Mouse (Mus musculus) kidney, postnatal 25 days (tissue): ENCODE results near the gene Glt8d1.

Experiments
- DNase-seq, 2 experiments: peaks; one replicate each; pipeline ENCODE4 v3.0.0; 2021; ENCODE audit warnings: mixed read lengths in 2 of 2

The Glt8d1 gene

DNA sequence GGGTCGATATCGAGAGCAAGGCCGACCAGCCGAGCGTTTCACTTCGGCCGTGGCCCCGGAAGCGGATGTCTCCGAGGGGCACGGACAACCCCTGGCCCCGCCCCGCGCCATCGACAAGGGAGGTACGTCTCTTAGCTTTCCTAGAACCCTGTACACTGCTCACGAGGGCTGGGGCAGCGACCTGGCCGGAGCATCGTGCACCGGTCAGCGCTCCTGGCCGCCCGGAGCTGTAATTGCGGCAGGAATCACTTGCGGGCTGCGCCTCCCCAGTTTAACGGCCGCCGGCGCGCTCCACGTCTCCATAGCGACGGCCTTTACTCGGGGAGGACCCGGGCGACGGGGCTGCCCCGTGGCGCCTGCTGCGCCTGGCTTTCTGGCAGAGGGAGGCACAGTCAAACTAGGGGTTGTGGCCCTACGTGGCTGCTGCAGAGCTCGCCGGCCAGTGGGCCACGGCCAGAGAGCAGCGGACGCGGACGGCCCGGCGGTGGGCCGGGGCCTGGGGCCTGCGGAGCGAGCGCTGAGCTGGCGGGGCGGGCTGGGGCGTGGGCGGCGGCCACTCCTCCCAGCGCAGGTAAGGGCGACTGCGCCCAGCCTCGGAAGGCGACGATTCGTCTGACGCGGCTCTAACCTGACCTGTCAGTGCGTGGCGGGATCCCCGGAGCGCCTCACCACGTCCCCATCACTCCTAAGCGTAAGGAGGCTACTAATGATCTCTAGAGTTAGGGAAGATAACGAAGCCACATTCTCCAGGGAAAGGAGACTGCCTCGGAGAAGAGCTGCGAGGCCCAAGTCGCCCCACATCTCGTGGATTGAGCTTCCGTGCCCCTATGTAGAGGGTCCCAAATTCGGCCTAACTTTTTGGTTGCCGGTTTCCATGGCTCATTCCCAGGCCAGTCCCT lies at the start of gene Glt8d1, which contains the start of gene Spcs1:
Gene Glt8d1, plus strand, starts transcription at position 94 of the 899 bp plus-strand sequence.
Gene Spcs1, minus strand, starts transcription at position 366 of the 899 bp plus-strand sequence.
- DNase-seq: peak; percentile 90 to 94

DNA sequence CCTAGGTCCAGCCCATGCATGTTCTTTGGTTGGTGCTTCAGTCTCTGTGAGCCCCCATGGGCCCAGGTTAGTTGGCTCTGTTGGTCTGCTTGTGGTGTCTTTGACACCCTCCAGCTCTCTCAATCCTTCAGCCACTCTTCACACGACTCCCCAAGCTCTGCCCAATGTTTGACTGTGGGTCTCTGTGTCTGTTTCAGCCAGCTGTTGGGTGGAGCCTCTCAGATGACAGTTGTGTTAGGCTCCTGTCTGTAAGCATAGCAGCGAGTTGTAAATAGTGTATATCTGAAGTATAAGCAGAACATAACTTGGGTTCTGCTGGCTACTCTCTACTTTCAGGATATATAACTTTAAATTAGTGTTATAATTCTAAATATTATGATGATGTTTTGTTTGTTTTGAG lies 42.7 kb upstream of the Glt8d1 start:
- DNase-seq: no peak

DNA sequence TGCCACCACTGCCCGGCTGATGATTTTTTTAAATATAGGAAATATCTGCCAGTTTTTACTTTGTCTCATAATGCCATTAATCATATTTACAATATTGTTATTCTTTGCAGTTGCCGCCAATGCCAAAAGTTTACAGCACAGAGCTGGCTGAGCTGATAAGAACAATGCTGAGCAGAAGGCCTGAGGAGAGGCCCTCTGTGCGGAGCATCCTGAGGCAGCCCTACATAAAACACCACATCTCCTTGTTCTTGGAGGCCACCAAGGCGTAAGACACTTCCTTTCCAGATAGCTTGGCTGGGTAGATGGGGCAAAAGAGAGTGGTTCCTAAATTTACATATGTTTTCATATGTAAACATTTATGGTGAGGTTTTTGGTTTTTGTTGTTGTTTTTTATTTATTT lies 42.2 kb upstream of the Glt8d1 start:
- DNase-seq: no peak

DNA sequence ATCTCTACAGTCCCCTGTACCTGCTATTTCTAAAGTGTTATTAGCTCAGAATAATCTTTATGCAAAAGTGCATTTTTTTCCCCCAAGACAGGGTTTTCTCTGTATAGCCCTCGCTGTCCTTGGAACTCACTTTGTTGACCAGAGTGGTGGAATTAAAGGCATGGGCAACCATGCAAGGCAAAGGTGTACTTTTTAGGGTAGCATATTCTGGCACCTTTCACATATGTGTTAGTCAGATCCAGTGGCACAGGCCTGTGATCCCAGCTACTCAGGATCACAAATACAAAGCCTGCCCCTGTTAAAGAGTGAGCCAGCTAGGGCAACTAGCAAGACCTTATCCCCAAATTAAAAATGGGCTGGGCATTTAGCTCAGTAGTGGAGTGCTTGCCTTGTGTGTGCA lies 40.8 kb upstream of the Glt8d1 start:
- peak; percentile 32 to 49 for DNase-seq

DNA sequence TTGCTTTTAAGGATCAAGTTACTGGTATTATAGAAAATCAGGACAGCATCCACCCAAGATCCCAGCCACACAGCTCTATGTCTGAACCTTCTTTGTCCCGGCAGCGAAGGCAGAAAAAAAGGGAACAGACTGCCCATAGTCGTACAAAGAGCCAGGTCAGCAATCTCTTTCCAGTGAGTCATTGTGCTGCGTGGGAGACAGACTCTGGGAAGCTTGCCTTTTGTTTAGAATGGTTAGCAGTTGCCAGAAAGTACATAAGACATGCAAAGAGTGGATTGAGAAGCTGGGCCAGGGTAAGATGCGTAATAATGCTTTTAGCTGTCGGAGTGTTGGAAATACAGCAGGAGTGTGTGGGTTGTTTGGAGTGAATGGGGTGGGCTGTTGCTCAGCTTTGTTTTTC lies 27.0 kb upstream of the Glt8d1 start:
- peak; percentile 28 to 48 for DNase-seq

DNA sequence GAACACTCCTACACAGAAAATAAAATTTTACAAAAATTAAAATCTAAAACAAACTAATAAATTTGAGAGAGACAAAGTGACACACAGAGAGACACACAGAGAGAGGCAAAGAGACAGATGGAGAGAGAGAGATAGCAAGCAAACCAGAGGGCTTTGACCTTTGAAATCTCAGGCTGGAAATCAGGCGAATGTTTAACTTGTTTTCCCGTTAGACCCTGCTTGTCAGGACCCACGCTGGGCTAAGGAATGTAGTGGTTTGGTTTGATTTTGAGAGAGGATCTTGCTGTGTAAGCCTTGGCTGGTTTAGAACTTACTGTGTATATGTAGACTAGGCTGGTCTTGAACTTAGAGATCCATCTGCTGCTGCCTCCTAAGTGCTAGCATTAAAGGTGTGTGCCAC lies 25.0 kb upstream of the Glt8d1 start:
- peak; percentile 44 to 54 for DNase-seq

DNA sequence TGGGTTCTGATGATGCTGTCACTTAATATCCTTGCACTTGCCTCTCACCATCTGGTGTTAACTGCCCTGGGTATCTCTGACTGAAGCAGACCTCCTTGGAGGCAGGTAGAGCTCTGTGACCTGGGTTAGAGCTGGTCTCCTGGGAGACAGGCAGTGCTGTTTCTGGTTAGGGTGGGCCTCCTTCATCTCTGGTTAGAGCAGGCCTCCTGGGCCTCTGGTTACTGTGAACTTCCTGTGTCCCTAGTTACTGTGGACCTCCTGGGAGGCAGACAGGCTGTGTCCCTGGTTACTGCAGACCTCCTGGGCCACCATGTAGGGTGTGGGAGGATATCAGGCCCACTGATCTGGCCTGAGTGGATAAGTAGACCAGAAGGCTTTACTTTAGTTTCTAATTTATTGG lies 4.8 kb upstream of the Glt8d1 start:
- no peak for DNase-seq

DNA sequence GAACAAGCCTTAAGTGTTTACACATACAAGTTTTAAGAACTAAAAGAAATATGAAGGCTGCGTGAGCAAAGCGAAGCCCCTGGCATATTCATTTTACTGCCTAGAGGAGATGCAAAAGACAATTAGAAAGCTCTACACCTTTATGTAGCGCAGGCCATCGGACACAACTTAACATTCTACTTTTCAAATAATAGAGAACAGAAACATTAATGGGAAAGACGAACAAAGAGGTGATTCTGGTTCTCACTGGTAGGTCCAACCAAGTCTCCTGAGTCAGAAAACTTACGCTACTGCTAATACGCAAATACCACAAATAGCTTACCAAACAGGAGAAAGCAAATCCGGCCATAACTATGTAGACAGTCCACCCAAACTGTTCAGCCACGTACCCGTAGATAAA lies 844 bp upstream of the Glt8d1 start:
- no peak for DNase-seq

DNA sequence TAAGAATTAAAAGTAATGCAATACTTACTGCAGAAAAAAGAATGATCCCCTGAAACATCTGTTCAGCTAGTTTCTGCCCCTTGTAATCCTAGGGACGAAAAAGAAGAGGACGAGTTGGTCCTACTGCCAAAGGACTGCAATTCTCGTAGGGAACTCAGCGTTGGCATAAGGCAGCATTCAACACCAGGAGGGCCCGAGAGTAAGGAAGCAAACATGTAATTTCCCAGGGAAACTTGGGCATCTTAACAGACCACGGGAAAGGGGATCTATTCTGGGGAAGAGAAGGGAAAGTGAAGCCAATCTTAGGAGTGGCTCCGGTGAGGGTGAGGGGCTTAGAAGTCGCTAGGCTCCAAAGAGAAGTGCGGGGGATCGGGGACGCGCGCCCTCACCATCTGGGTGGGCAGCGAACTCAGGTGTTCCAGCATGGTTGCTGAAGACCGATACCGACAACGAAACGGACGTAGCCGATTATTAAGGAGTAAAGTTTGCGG lies 339 bp upstream of the Glt8d1 start:
- DNase-seq: no peak

DNA sequence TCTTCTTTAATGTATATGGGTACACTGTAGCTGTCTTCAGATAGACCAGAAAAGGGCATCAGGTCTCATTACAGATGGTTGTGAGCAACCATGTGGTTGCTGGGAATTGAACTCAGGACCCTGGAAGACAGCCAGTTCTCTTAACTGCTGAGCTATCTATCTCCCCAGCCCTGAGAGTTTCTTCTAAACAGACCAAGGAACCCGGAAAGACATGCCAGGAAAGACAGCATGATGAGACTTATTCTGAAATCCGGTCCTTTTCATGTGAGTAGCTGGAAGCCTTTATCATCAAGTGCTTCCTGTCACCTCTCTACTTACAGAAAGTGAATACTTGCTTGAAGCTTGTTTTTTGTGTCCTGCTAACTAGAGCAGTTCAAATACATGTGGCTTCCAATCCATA lies 3.3 kb downstream of the Glt8d1 start:
- DNase-seq: no peak

DNA sequence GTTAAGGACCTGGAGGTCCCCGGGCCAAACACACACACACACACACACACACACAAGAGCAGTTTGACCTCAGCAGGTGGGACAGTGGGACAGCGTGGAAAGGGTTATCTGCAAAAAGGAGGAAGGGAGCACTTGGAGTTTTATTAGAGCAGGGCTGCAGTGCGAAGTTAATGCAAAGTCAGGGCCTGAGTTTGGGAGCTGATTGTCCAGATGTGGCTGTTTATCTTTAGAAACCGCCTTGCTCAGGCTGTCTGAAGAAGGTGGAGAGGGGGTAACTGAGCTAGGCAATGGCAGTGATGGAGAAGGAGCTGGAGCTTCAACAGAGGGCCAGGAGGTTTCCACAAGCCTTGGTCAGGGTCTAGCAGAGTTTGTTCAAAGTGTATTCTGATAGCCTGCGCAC lies 5.6 kb downstream of the Glt8d1 start:
- no peak for DNase-seq

DNA sequence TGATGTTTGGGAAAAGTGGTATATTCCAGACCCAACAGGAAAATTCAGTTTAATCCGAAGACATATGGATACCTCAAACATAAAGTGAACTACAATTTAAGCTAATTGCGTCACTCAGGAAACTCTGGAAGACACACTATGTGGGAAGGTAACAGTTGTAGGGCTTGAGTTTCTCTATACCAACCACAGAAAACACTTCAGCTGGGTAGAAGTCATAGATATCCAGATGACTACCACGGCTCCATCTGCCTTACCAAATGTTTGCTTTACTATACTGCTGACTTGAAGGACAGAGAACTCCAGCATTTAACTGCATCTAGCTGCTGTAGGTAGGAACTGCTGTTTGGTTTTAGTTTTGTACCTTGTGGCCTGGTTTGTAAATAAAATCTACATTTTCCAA lies 10.4 kb downstream of the Glt8d1 start:
- no peak for DNase-seq

DNA sequence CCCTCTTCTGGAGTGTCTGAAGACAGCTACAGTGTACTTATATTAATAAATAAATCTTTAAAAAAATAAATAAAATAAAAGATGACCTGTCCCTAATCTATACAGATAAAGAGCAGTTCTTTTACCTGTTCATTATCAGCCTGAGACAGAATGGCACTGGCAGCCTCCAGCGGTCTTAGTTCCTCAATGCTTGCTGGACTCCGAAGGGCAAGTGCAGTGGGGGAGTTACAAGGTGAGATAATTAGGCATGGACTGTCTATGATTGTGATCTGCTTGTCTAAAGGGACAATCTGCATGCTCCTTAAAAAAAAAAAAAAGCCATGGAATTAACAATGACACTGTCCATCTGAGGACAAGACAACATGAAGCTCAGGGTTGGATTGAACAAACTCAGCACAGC lies 12.7 kb downstream of the Glt8d1 start:
- no peak for DNase-seq

DNA sequence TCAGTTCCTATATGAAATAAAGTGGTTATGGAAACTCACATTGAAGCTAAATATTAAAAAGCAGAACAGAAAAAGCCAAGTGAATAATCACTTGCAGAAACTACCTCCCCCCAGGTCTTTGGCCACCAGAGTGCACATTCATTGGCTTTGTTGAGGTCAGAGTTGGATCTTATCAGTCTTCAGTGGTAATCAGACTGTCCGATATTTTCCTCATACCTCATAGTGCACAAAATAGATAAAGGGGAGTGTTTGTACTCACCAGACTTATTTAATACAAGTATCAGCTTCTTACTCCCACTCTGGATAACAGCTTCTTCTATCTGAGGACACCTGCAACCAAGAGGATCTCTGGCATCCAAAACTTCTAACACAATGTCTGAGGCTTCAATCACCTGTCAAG lies 14.9 kb downstream of the Glt8d1 start:
- no peak for DNase-seq

DNA sequence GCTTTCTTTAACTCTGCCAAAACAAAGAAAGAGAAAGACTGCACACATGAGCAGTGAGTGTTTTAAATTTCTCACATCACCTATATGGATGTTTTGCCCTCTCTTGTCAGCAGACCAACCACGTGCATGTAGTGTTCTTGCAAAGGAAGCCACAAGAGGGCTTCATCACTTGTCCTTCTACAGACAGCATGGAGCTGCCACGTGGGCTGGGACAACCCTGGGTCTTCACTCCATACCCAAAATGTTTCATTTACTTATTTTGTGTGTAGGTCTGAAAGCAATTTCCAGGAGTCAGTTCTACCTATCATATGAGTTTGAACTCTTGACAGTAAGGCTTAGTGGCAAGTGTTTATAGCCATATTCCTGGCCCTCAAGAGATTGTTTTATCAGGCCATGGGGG lies 16.7 kb downstream of the Glt8d1 start:
- DNase-seq: peak in 1 of 2 experiments; percentile 45

DNA sequence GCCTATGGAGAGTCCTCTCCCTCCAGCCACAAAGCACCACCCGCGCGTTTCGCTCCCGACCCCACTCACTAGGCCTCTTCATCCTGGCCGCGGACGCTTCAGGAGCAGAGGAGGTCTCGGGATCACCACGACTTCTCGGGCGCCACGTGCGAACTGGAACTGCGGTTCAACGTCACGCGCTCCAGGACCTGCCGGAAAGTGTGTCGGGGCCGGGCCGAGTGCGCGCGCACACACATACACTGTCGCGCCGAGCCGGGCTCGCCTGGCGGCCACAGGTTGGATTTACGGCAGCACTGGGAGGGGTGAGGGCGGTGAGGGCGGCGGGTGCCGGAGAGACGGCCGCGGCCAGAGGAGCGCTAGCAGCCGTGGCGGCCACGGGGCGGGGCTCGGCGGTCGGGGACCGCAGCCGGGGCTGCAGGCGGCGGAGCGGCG lies 17.7 kb downstream of the Glt8d1 start, which contains the start of the genes Pbrm1 and Gnl3:
Gene Pbrm1, plus strand, starts transcription at position 279 of the 432 bp plus-strand sequence.
Gene Gnl3, minus strand, starts transcription at position 293 of the 432 bp plus-strand sequence.
- peak; percentile 98 to 99 for DNase-seq

DNA sequence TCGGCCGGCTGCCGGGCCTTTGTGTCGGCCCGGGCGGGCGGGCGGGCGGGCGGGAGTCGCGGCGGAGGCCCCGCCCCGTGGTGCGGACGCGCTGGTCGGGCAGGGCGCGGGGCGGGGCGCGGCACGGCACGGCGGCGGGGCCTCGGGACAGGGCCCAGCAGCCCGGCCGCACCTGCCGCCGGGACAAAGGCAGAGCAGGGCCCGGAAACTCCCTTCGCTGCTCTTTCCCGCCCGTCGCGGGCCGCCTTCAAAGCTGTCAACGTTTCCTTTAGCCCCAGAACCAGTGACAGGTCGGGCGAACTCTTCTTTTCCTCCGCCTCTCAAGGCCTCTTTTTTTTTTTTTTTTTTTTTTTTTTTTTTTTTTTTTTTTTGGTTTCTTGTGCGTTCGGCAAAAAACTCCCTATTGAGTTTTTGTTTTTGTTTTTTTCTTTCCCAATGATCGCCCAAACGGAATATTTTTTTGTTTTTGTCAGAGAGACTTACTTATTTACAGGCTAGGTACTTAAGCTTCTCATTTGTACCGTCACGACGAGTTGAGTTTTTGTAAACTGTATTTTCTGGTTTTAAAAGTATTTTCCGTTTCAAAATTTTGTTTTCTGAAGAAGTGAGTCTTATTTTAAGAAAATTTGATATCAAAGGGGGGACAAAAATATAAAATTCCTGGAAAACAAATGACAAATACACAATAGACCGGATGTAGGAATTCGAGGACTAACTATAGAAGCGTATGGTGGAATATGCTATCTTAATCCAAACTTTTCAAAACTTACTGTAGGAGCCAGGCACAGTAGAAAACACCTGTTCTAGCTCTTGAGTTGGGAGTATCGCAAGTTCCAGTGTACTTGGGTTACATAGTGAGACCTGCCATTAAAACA lies 18.4 kb downstream of the Glt8d1 start:
- peak; percentile 78 to 92 for DNase-seq

DNA sequence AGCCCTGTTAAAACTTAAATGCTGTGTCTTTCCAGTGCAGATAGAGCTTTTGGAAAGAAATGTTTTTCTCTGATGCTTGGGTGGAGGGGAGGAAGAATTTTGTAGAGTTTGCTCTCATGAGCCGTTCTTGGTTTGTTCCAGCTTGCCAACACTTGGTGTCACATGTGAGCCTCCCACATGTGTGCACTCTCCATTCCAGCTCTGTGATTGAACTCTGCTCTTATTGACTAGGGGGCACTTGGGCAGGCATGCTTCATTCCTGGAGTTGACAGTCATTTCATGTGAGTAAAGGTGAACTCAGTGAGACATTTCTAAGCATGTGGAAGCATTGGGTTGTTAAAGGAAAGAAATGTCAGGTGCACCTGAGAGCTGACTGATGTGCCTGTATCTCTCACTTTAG lies 21.4 kb downstream of the Glt8d1 start:
- DNase-seq: peak in 1 of 2 experiments; percentile 44

DNA sequence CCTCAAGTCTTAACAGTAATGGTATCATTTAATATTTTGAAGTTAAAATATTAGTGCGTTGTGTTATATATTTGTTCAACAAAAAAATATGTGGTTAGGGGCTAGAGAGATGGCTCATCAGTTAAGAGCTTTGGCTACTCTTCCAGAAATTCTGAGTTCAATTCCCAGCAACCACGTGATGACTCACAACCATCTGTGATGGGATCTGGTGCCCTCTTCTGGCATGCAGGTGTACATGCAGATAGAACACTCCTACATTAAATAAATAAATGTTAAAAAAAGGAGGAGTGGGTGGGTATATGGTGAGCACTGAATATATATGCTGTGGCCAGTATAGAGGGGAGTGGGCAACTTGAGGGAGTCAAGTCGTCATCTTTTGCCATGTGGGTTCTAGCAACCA lies 24.6 kb downstream of the Glt8d1 start:
- DNase-seq: no peak

DNA sequence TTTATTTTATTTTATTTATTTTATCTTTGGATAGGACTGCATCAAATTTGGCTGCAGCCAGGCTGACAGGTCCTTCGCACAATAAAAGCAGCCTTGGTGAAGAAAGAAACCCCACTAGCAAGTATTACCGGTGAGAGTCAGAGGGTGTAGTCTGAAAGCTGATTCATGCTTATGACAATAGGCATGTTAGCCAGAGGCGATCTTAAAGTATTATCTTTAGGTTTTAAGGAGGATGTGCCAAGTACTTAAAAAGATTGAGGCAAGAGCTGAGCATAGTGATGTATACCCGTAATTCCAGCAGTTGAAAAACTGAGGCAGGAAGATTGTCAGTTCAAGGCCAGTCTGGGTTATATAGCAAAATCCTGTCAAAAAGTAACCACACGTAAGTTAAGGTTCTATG lies 44.1 kb downstream of the Glt8d1 start:
- DNase-seq: no peak

DNA sequence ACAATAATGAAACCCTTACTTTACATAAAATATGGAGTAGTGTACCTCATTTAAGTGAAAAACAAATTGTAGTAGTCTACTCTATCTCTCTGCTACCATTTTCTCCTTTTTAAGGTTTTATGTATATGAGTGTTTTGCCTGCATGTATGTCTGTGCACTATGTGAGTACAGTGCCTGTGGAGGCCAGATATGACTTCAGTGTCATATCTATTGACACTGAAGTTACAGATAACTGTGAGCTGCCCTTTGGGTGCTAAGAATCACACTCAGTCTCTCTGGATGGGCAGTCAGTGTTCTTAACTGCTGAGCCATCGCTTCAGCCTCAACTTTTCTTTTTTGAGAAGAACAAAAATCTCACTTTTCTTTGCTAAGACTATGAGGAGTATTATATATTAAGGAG lies 44.6 kb downstream of the Glt8d1 start:
- DNase-seq: no peak
